Mouse (Mus musculus): ENCODE results near the gene Fabp1. TPM values are rescaled to one million over a fixed set of nuclear protein-coding genes. Genes with fewer than 3 reads are reported as not detected.

Fabp1 gene
- polyA plus RNA-seq (2014; fragmentation: Illumina TruSeq; extraction: RNeasy Lipid Tissue Mini Kit (QIAGEN cat#74804); ENCODE audit: low read depth, low replicate concordance) = not detected

GRCm38 (mm10) chr6:71199612-71200011 lies at the start of gene Fabp1:
Gene Fabp1 (plus strand): TSS chr6:71199827.

Other genes with a start within 250 kb of the Fabp1 start
- not detected for gene Foxi3, start 243.3 kb upstream of the Fabp1 start, polyA plus RNA-seq (2014; fragmentation: Illumina TruSeq; extraction: RNeasy Lipid Tissue Mini Kit (QIAGEN cat#74804); ENCODE audit: low read depth, low replicate concordance)
- 17.3 TPM for gene Thnsl2, start 55.4 kb upstream of the Fabp1 start, polyA plus RNA-seq (2014; fragmentation: Illumina TruSeq; extraction: RNeasy Lipid Tissue Mini Kit (QIAGEN cat#74804); ENCODE audit: low read depth, low replicate concordance)
- 93.7 TPM for gene Krcc1, start 71.8 kb downstream of the Fabp1 start, polyA plus RNA-seq (2014; fragmentation: Illumina TruSeq; extraction: RNeasy Lipid Tissue Mini Kit (QIAGEN cat#74804); ENCODE audit: low read depth, low replicate concordance)
- gene Smyd1, start 122.4 kb downstream of the Fabp1 start, polyA plus RNA-seq (2014; fragmentation: Illumina TruSeq; extraction: RNeasy Lipid Tissue Mini Kit (QIAGEN cat#74804); ENCODE audit: low read depth, low replicate concordance) = 3.0 TPM
- not detected for gene Cd8b1, start 123.0 kb downstream of the Fabp1 start, polyA plus RNA-seq (2014; fragmentation: Illumina TruSeq; extraction: RNeasy Lipid Tissue Mini Kit (QIAGEN cat#74804); ENCODE audit: low read depth, low replicate concordance)
- gene Cd8a, start 173.6 kb downstream of the Fabp1 start, polyA plus RNA-seq (2014; fragmentation: Illumina TruSeq; extraction: RNeasy Lipid Tissue Mini Kit (QIAGEN cat#74804); ENCODE audit: low read depth, low replicate concordance) = 0.40 TPM
- 42.7 TPM for gene Rmnd5a, start 240.8 kb downstream of the Fabp1 start, polyA plus RNA-seq (2014; fragmentation: Illumina TruSeq; extraction: RNeasy Lipid Tissue Mini Kit (QIAGEN cat#74804); ENCODE audit: low read depth, low replicate concordance)

All from adipose tissue, adult 10 weeks (tissue).